Mouse (Mus musculus): ENCODE data around the gene Acsm4.

Acsm4 gene

DNA sequence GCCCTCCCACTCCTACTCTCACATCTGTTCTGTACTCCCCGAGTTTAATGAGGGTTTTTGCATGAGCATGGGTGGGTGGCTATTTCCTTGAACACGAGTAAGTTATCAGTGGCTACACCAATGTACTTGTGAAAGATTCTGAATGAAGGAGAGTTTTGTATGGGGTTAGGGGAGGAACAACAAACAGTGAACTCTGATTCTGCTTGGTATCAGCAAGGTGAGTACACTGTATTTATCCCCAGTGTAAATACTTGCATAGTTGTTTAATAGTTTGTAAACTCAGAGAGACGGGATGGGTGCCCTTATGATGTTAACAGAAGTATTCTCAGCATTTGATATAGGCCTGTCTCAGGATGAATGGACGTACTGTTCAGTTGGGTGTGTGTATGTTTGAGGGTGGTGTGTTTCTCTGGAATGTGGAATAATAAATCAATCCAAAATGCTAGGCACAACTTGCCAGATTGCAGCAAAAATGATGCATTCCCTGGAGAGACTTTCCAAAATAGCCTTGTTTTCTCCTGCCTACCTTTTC lies 72.4 kb downstream of the Acsm4 start:
- no peak for DNase-seq (ENCODE audit: low spot score)

All from ovary, postnatal 14 days (tissue).